8 mouse cellular contexts compared by ENCODE assay signal in genomic region chr19:11911021-11911420, GRCm38 (mm10). TPM values are rescaled to one million over a fixed set of nuclear protein-coding genes. Genes with fewer than 3 reads are reported as not detected.
A peak's percentile ranks its signal among the peaks of the same experiment; 100 is the strongest.
DNase-seq lines count a peak whose midpoint lies in the region; ATAC-seq lines count a peak whose summit lies in the region.

No protein-coding gene starts in this region.

- no peak for DNase-seq in lung, postnatal 10 days
- DNase-seq in limb, embryonic 10.5 days (ENCODE audit: low spot score), result no peak
- DNase-seq in frontal cortex, postnatal 10 days (ENCODE audit: low spot score in 2 of 2), result no peak
- DNase-seq in spleen, adult 18-20 months, result no peak

- H3K36me3 ChIP-seq in lung, embryonic 15.5 days, result peaks cover 8% of the 10 kb centered on the region
- peaks cover 10% of the 10 kb centered on the region; the same call in 1 of the 2 replicates for H3K36me3 ChIP-seq in embryonic facial prominence, embryonic 15.5 days
- H3K36me3 ChIP-seq in limb, embryonic 10.5 days, result peaks cover 19% of the 10 kb centered on the region
- peaks cover 12% of the 10 kb centered on the region for H3K36me3 ChIP-seq in neural tube, embryonic 14.5 days (ENCODE audit: control insufficient read depth, insufficient read depth, low read length)

- H3K4me2 ChIP-seq in lung, embryonic 15.5 days, result peak overlapping the region; percentile 68
- H3K4me2 ChIP-seq in embryonic facial prominence, embryonic 15.5 days (replicated peaks), result peak overlapping the region; percentile 75
- H3K4me2 ChIP-seq in neural tube, embryonic 14.5 days (ENCODE audit: low read depth, low read length), result peak overlapping the region; percentile 72

- H3K9ac ChIP-seq in lung, embryonic 15.5 days, result no peak overlapping the region
- 0 out of 2 replicates have a peak overlapping the region, but pooled peaks have one; percentile 61 for H3K9ac ChIP-seq in embryonic facial prominence, embryonic 15.5 days
- H3K9ac ChIP-seq in neural tube, embryonic 14.5 days (replicated peaks; ENCODE audit: low read depth, low read length), result no peak overlapping the region

- H3K4me3 ChIP-seq in lung, embryonic 15.5 days, result peak overlapping the region; percentile 77
- peak overlapping the region; percentile 94 for H3K4me3 ChIP-seq in embryonic facial prominence, embryonic 15.5 days (replicated peaks)
- H3K4me3 ChIP-seq in limb, embryonic 10.5 days, result peak overlapping the region; percentile 88
- peak overlapping the region; percentile 71 for H3K4me3 ChIP-seq in neural tube, embryonic 14.5 days (ENCODE audit: low read depth, low read length)

- H3K27me3 ChIP-seq in lung, embryonic 15.5 days, result no peaks in the 10 kb centered on the region
- no peaks in the 10 kb centered on the region for H3K27me3 ChIP-seq in embryonic facial prominence, embryonic 15.5 days
- H3K27me3 ChIP-seq in limb, embryonic 10.5 days (ENCODE audit: low read depth, poor library complexity, severe bottlenecking), result no peaks in the 10 kb centered on the region
- no peaks in the 10 kb centered on the region for H3K27me3 ChIP-seq in neural tube, embryonic 14.5 days (ENCODE audit: control insufficient read depth, insufficient read depth, low read length)

- H3K27ac ChIP-seq in lung, embryonic 15.5 days, result no peak overlapping the region
- no peak overlapping the region for H3K27ac ChIP-seq in embryonic facial prominence, embryonic 15.5 days (replicated peaks)
- H3K27ac ChIP-seq in limb, embryonic 10.5 days, result no peak overlapping the region
- peak overlapping the region; percentile 90; the same call in 1 of the 2 replicates for H3K27ac ChIP-seq in neural tube, embryonic 14.5 days (ENCODE audit: low read depth, low read length)

- H3K9me3 ChIP-seq in lung, embryonic 15.5 days, result no peaks in the 10 kb centered on the region
- H3K9me3 ChIP-seq in embryonic facial prominence, embryonic 15.5 days (replicated peaks), result no peaks in the 10 kb centered on the region
- H3K9me3 ChIP-seq in limb, embryonic 10.5 days (replicated peaks), result no peaks in the 10 kb centered on the region
- H3K9me3 ChIP-seq in neural tube, embryonic 14.5 days (ENCODE audit: control insufficient read depth, low read length), result no peaks in the 10 kb centered on the region

- WGBS in lung, embryonic 15.5 days, result 80% methylated on average over 5 of the region's 5 CpGs
- WGBS in embryonic facial prominence, embryonic 15.5 days, result 90% methylated on average over 5 of the region's 5 CpGs
- whole genome bisulfite sequencing in limb, embryonic 10.5 days, result 94% methylated on average over 5 of the region's 5 CpGs
- WGBS in neural tube, embryonic 14.5 days, result 95% methylated on average over 5 of the region's 5 CpGs

- H3K4me1 ChIP-seq in lung, embryonic 15.5 days, result peaks cover 15% of the 10 kb centered on the region
- peaks cover 16% of the 10 kb centered on the region for H3K4me1 ChIP-seq in embryonic facial prominence, embryonic 15.5 days
- H3K4me1 ChIP-seq in limb, embryonic 10.5 days, result peaks cover 12% of the 10 kb centered on the region; the same call in 1 of the 2 replicates
- H3K4me1 ChIP-seq in neural tube, embryonic 14.5 days (ENCODE audit: control insufficient read depth, insufficient read depth, low read length), result peaks cover 14% of the 10 kb centered on the region; the same call in 1 of the 2 replicates

- ATAC-seq in lung, embryonic 15.5 days (ENCODE audit: borderline replicate concordance, extremely low read depth, low FRiP score, low TSS enrichment), result no peak
- no peak for ATAC-seq in embryonic facial prominence, embryonic 15.5 days (ENCODE audit: insufficient number of reproducible peaks, low FRiP score, low TSS enrichment, low read depth)
- no peak for ATAC-seq in neural tube, embryonic 14.5 days (ENCODE audit: low read depth)
- ATAC-seq in granulocyte monocyte progenitor cell, adult 5-6 weeks (replicated peaks; ENCODE audit: poor library complexity, severe bottlenecking), result no peak

RNA-seq across cellular contexts. Expression of gene Patl1, which starts 1.2 kb away (rescaled TPM):
- polyA plus RNA-seq in lung, embryonic 15.5 days (2015; fragmentation: Nextera tagmentation; extraction: Ambion mirVana), result 15.9 and 17.4 TPM in 2 replicates
- 17.1 and 17.7 TPM in 2 replicates for polyA plus RNA-seq in embryonic facial prominence, embryonic 15.5 days (2015; fragmentation: Nextera tagmentation; extraction: Ambion mirVana)
- 20.4 and 21.2 TPM in 2 replicates for polyA plus RNA-seq in limb, embryonic 10.5 days (2016; fragmentation: Nextera tagmentation; extraction: Ambion mirVana)
- 18.3 and 20.9 TPM in 2 replicates for polyA plus RNA-seq in neural tube, embryonic 14.5 days (2014; fragmentation: Nextera tagmentation; extraction: Ambion mirVana)
- 33.2 and 43.7 TPM in 2 replicates for total RNA-seq in granulocyte monocyte progenitor cell, adult 5-6 weeks (2014; fragmentation: Nextera tagmentation)
- total RNA-seq in granulocyte monocyte progenitor cell, adult 5-6 weeks (2017), result 12.6 and 12.8 TPM in 2 replicates

RNA-seq across cellular contexts. Expression of gene Olfr1420, which starts 24.7 kb away (rescaled TPM):
- 0.10 TPM in 1 of 2 replicates, not detected in the other for polyA plus RNA-seq in lung, embryonic 15.5 days (2015; fragmentation: Nextera tagmentation; extraction: Ambion mirVana)
- 0.05 TPM in 1 of 2 replicates, not detected in the other for polyA plus RNA-seq in embryonic facial prominence, embryonic 15.5 days (2015; fragmentation: Nextera tagmentation; extraction: Ambion mirVana)
- not detected in 2 replicates for polyA plus RNA-seq in limb, embryonic 10.5 days (2016; fragmentation: Nextera tagmentation; extraction: Ambion mirVana)
- 0.12 and 0.28 TPM in 2 replicates for polyA plus RNA-seq in neural tube, embryonic 14.5 days (2014; fragmentation: Nextera tagmentation; extraction: Ambion mirVana)
- not detected in 2 replicates for total RNA-seq in granulocyte monocyte progenitor cell, adult 5-6 weeks (2014; fragmentation: Nextera tagmentation)
- not detected in 2 replicates for total RNA-seq in granulocyte monocyte progenitor cell, adult 5-6 weeks (2017)

RNA-seq across cellular contexts. Expression of gene Olfr1419, which starts 36.1 kb away (rescaled TPM):
- polyA plus RNA-seq in lung, embryonic 15.5 days (2015; fragmentation: Nextera tagmentation; extraction: Ambion mirVana), result not detected in 2 replicates
- polyA plus RNA-seq in embryonic facial prominence, embryonic 15.5 days (2015; fragmentation: Nextera tagmentation; extraction: Ambion mirVana), result not detected in 2 replicates
- not detected in 2 replicates for polyA plus RNA-seq in limb, embryonic 10.5 days (2016; fragmentation: Nextera tagmentation; extraction: Ambion mirVana)
- polyA plus RNA-seq in neural tube, embryonic 14.5 days (2014; fragmentation: Nextera tagmentation; extraction: Ambion mirVana), result not detected in 2 replicates
- not detected in 2 replicates for total RNA-seq in granulocyte monocyte progenitor cell, adult 5-6 weeks (2014; fragmentation: Nextera tagmentation)
- total RNA-seq in granulocyte monocyte progenitor cell, adult 5-6 weeks (2017), result not detected in 2 replicates

RNA-seq across cellular contexts. Expression of gene Olfr1418, which starts 50.2 kb away (rescaled TPM):
- not detected in 2 replicates for polyA plus RNA-seq in lung, embryonic 15.5 days (2015; fragmentation: Nextera tagmentation; extraction: Ambion mirVana)
- polyA plus RNA-seq in embryonic facial prominence, embryonic 15.5 days (2015; fragmentation: Nextera tagmentation; extraction: Ambion mirVana), result not detected in 2 replicates
- polyA plus RNA-seq in limb, embryonic 10.5 days (2016; fragmentation: Nextera tagmentation; extraction: Ambion mirVana), result not detected in 2 replicates
- not detected in 2 replicates for polyA plus RNA-seq in neural tube, embryonic 14.5 days (2014; fragmentation: Nextera tagmentation; extraction: Ambion mirVana)
- total RNA-seq in granulocyte monocyte progenitor cell, adult 5-6 weeks (2014; fragmentation: Nextera tagmentation), result not detected in 2 replicates
- not detected in 2 replicates for total RNA-seq in granulocyte monocyte progenitor cell, adult 5-6 weeks (2017)

RNA-seq across cellular contexts. Expression of gene Osbp, which starts 54.7 kb away (rescaled TPM):
- 3.6 and 3.9 TPM in 2 replicates for polyA plus RNA-seq in lung, embryonic 15.5 days (2015; fragmentation: Nextera tagmentation; extraction: Ambion mirVana)
- 4.5 and 5.4 TPM in 2 replicates for polyA plus RNA-seq in embryonic facial prominence, embryonic 15.5 days (2015; fragmentation: Nextera tagmentation; extraction: Ambion mirVana)
- polyA plus RNA-seq in limb, embryonic 10.5 days (2016; fragmentation: Nextera tagmentation; extraction: Ambion mirVana), result 3.3 and 3.4 TPM in 2 replicates
- polyA plus RNA-seq in neural tube, embryonic 14.5 days (2014; fragmentation: Nextera tagmentation; extraction: Ambion mirVana), result 7.6 and 7.7 TPM in 2 replicates
- 39.1 and 46.5 TPM in 2 replicates for total RNA-seq in granulocyte monocyte progenitor cell, adult 5-6 weeks (2014; fragmentation: Nextera tagmentation)
- 35.2 and 42.3 TPM in 2 replicates for total RNA-seq in granulocyte monocyte progenitor cell, adult 5-6 weeks (2017)
